Comparison of ENCODE assay signal across 21 mouse cellular contexts in genomic region chr12:35667705-35668104, GRCm38 (mm10).
"Had no signal": no experiment of that assay in that cellular context is flagged by ENCODE, and none has a peak within 500 bp of the region (broad histone marks: within the 10 kb centered on the region; RNA-seq: fewer than 3 reads in every experiment).

No protein-coding gene starts in this region.

- H3K4me1 ChIP-seq: limb, embryonic 10.5 days; limb, embryonic 13.5 days; lung, embryonic 15.5 days; midbrain, embryonic 10.5 days; midbrain, embryonic 13.5 days; neural tube, embryonic 13.5 days had no signal

- ATAC-seq: inflammation-experienced regulatory T-cells, adult 6 months; intestine, postnatal 0 days; midbrain, embryonic 13.5 days; midbrain, embryonic 16.5 days had no signal

- H3K36me3 ChIP-seq: limb, embryonic 10.5 days; limb, embryonic 13.5 days; lung, embryonic 15.5 days; midbrain, embryonic 10.5 days; midbrain, embryonic 13.5 days; neural tube, embryonic 13.5 days had no signal

- H3K4me3 ChIP-seq: limb, embryonic 10.5 days; limb, embryonic 13.5 days; lung, embryonic 15.5 days; megakaryocyte, embryonic 14.5 days; midbrain, embryonic 10.5 days; midbrain, embryonic 13.5 days; myocyte; neural tube, embryonic 13.5 days had no signal

- H3K27me3 ChIP-seq: limb, embryonic 13.5 days; lung, embryonic 15.5 days; megakaryocyte, embryonic 14.5 days; midbrain, embryonic 13.5 days; neural tube, embryonic 13.5 days had no signal

- H3K9me3 ChIP-seq: limb, embryonic 10.5 days; limb, embryonic 13.5 days; lung, embryonic 15.5 days; megakaryocyte, embryonic 14.5 days; midbrain, embryonic 10.5 days; midbrain, embryonic 13.5 days; neural tube, embryonic 13.5 days had no signal

- H3K4me2 ChIP-seq: limb, embryonic 13.5 days; lung, embryonic 15.5 days; midbrain, embryonic 13.5 days; neural tube, embryonic 13.5 days had no signal

- DNase-seq: kidney, postnatal 25 days; layer of hippocampus, postnatal 36 days; lung, adult 18-20 months; lung, postnatal 10 days; lung, postnatal 36 days; retina, postnatal 1 day; right cerebral cortex, postnatal 25 days; thymus, adult 18-20 months; thymus, postnatal 36 days had no signal

- H3K9ac ChIP-seq: limb, embryonic 13.5 days; lung, embryonic 15.5 days; midbrain, embryonic 13.5 days; neural tube, embryonic 13.5 days had no signal

- H3K27ac ChIP-seq: kidney, postnatal 0 days; limb, embryonic 10.5 days; limb, embryonic 13.5 days; lung, embryonic 15.5 days; midbrain, embryonic 10.5 days; midbrain, embryonic 13.5 days; neural tube, embryonic 13.5 days had no signal
